Mouse (Mus musculus) left cerebral cortex, postnatal 10 days (tissue): ENCODE measurements around the gene Mto1. TPM values are rescaled to one million over a fixed set of nuclear protein-coding genes. Genes with fewer than 3 reads are reported as not detected.

Experiments used
- DNase-seq, 2 experiments: peaks; one replicate each; pipeline ENCODE4 v3.0.0; 2021 to 2022; ENCODE audit warnings: low spot score in 2 of 2, mixed read lengths in 1 of 2; ENCODE audit errors: extremely low spot score in 1 of 2
- intact Hi-C: fragments of 180-260 bp; cut with DNase I; formaldehyde crosslinking; loops from one replicate; pipeline ENCODE4 v1.15.1; 2025
- total RNA-seq, 2 experiments: library from RNA; stranded (reverse); gene quantifications; 2 replicates each; pipeline ENCODE4 v1.2.3; 2021

The Mto1 gene
- total RNA-seq: 10 to 100 TPM; 21.1 to 21.2 TPM

GRCm38 (mm10) chr9:78447973-78448873 lies at the start of gene Mto1, which contains the start of gene Gm17324:
Gene Mto1 (plus strand): TSS chr9:78448208.
Gene Gm17324 (minus strand): TSS chr9:78448786.
- intact Hi-C loops: no loop called here
- DNase-seq: peak; percentile 82 to 91

- no peak for DNase-seq
- intact Hi-C loops: no loop called here
Measured at GRCm38 (mm10) chr9:78400570-78400969, 47.4 kb upstream of the Mto1 start.

GRCm38 (mm10) chr9:78401596-78401995 lies 46.4 kb upstream of the Mto1 start:
- intact Hi-C loops: no loop called here
- DNase-seq: no peak

GRCm38 (mm10) chr9:78427362-78427781 lies 20.6 kb upstream of the Mto1 start:
- DNase-seq: no peak
- intact Hi-C loops: no loop called here

- intact Hi-C loops: no loop called here
- DNase-seq: no peak
Measured at GRCm38 (mm10) chr9:78428185-78428584, 19.8 kb upstream of the Mto1 start.

- no peak for DNase-seq
- intact Hi-C loops: no loop called here
Measured at GRCm38 (mm10) chr9:78428870-78429432, 19.1 kb upstream of the Mto1 start.

GRCm38 (mm10) chr9:78429551-78429950 lies 18.5 kb upstream of the Mto1 start:
- intact Hi-C loops: no loop called here
- DNase-seq: no peak

GRCm38 (mm10) chr9:78430486-78430885 lies 17.5 kb upstream of the Mto1 start:
- no peak for DNase-seq
- intact Hi-C loops: no loop called here

GRCm38 (mm10) chr9:78432471-78432870 lies 15.5 kb upstream of the Mto1 start:
- intact Hi-C loops: no loop called here
- DNase-seq: no peak

- intact Hi-C loops: no loop called here
- no peak for DNase-seq
Measured at GRCm38 (mm10) chr9:78439426-78439825, 8.6 kb upstream of the Mto1 start.

GRCm38 (mm10) chr9:78442237-78442578 lies 5.8 kb upstream of the Mto1 start:
- intact Hi-C loops: no loop called here
- DNase-seq: no peak

- DNase-seq: peak; percentile 28 to 71
- intact Hi-C loops: no loop called here
Measured at GRCm38 (mm10) chr9:78442579-78443392, 5.2 kb upstream of the Mto1 start, which contains the start of gene Cgas. Gene Cgas (minus strand): TSS chr9:78443237.

GRCm38 (mm10) chr9:78447606-78447972 lies 419 bp upstream of the Mto1 start:
- intact Hi-C loops: no loop called here
- DNase-seq: no peak

GRCm38 (mm10) chr9:78450404-78450803 lies 2.4 kb downstream of the Mto1 start:
- intact Hi-C loops: no loop called here
- DNase-seq: no peak

- DNase-seq: peak in 1 of 2 experiments; percentile 32
- intact Hi-C loops: no loop called here
Measured at GRCm38 (mm10) chr9:78451382-78451781, 3.4 kb downstream of the Mto1 start.

GRCm38 (mm10) chr9:78457026-78457425 lies 9.0 kb downstream of the Mto1 start:
- DNase-seq: no peak

GRCm38 (mm10) chr9:78463337-78463736 lies 15.3 kb downstream of the Mto1 start:
- no peak for DNase-seq
- intact Hi-C loops: no loop called here

More at GRCm38 (mm10) chr9:78457026-78457425, 9.0 kb downstream of the Mto1 start:
- intact Hi-C loops: no loop called here

GRCm38 (mm10) chr9:78465725-78466124 lies 17.7 kb downstream of the Mto1 start:
- DNase-seq: no peak
- intact Hi-C loops: no loop called here

GRCm38 (mm10) chr9:78473588-78473987 lies 25.6 kb downstream of the Mto1 start:
- intact Hi-C loops: no loop called here

More at GRCm38 (mm10) chr9:78473588-78473987, 25.6 kb downstream of the Mto1 start:
- DNase-seq: no peak
